Mouse (Mus musculus) CH12.LX (cell line): Measurements from ENCODE around the gene Arrdc3. TPM values are rescaled to one million over a fixed set of nuclear protein-coding genes. Genes with fewer than 3 reads are reported as not detected.

Experiments
- DNase-seq: peaks from one replicate; pipeline ENCODE4 v3.0.0-alpha.2; 2013; ENCODE audit errors: extremely low read depth
- H3K27ac ChIP-seq: 2 replicates; pipeline ENCODE4 v1.5.1; 2012; ENCODE audit warnings: low read depth, mild to moderate bottlenecking, control low read depth, moderate library complexity; ENCODE audit not compliant: insufficient read depth
- H3K27me3 ChIP-seq: replicated peaks from 2 replicates; pipeline ENCODE3; 2012; ENCODE audit warnings: inconsistent platforms
- H3K36me3 ChIP-seq, 2 experiments: replicated peaks in 1 of 2; 2 replicates each; pipeline versions ENCODE3 to v1.6.1; 2012; ENCODE audit warnings: inconsistent platforms in 1 of 2, low read length in 1 of 2, mild to moderate bottlenecking in 1 of 2, mixed read lengths in 1 of 2, moderate library complexity in 1 of 2; ENCODE audit not compliant: control insufficient read depth in 1 of 2, insufficient read depth in 1 of 2
- H3K4me1 ChIP-seq, 2 experiments: 2 replicates each; pipeline ENCODE4 v1.6.1; 2012; ENCODE audit warnings: inconsistent platforms in 1 of 2, moderate library complexity in 1 of 2; ENCODE audit not compliant: insufficient read depth in 2 of 2, control insufficient read depth in 1 of 2
- H3K4me2 ChIP-seq: 2 replicates; pipeline ENCODE4 v1.6.1; 2012; ENCODE audit warnings: low read depth, mild to moderate bottlenecking, control low read depth; ENCODE audit not compliant: poor library complexity, insufficient read depth, severe bottlenecking
- H3K4me3 ChIP-seq, 3 experiments: fragments of 150-350 bp in 1 of 3; sonication (generic) in 1 of 3; replicated peaks in 1 of 3; 2 replicates each; pipeline versions ENCODE3 to v1.5.1; 2011 to 2012; ENCODE audit warnings: low read depth in 2 of 3, low read length in 2 of 3, mild to moderate bottlenecking in 2 of 3, moderate library complexity in 2 of 3, control low read depth in 1 of 3, improper control_type of control experiment in 1 of 3, inconsistent platforms in 1 of 3, mixed read lengths in 1 of 3; ENCODE audit not compliant: poor library complexity in 1 of 3
- H3K79me2 ChIP-seq: replicated peaks from 2 replicates; pipeline ENCODE4 v1.6.1; 2012; ENCODE audit warnings: mild to moderate bottlenecking, moderate library complexity; ENCODE audit not compliant: control insufficient read depth, poor library complexity, insufficient read depth, severe bottlenecking; ENCODE audit errors: extremely low read depth
- H3K9ac ChIP-seq: 2 replicates; pipeline ENCODE4 v1.6.1; 2012; ENCODE audit warnings: low read depth, mild to moderate bottlenecking, control low read depth, moderate library complexity; ENCODE audit not compliant: insufficient read depth
- H3K9me3 ChIP-seq: replicated peaks from 2 replicates; pipeline ENCODE3; 2012; ENCODE audit warnings: low read length, inconsistent platforms, mixed read lengths
- BHLHE40 ChIP-seq: IDR thresholded peaks from 2 replicates; pipeline ENCODE4 v1.6.1; 2011; ENCODE audit warnings: mild to moderate bottlenecking, low read depth, low read length, improper control_type of control experiment
- CHD2 ChIP-seq: IDR thresholded peaks from 2 replicates; pipeline ENCODE4 v1.6.1; 2011; ENCODE audit warnings: low read length, improper control_type of control experiment
- ELF1 ChIP-seq: IDR thresholded peaks from 2 replicates; pipeline ENCODE4 v1.6.1; 2014; ENCODE audit warnings: low read depth, mild to moderate bottlenecking, inconsistent platforms, low read length, improper control_type of control experiment
- EP300 ChIP-seq: IDR thresholded peaks from 2 replicates; pipeline ENCODE4 v1.6.1; 2011; ENCODE audit warnings: low read length, improper control_type of control experiment
- ETS1 ChIP-seq: conservative IDR thresholded peaks from 2 replicates; pipeline ENCODE4 v1.6.1; 2012; ENCODE audit warnings: low read depth, mild to moderate bottlenecking, inconsistent platforms, low read length, improper control_type of control experiment, moderate library complexity
- KAT2A ChIP-seq: IDR thresholded peaks from 2 replicates; pipeline ENCODE4 v1.6.1; 2012; ENCODE audit warnings: low read length, improper control_type of control experiment, inconsistent platforms; ENCODE audit not compliant: insufficient replicate concordance
- MEF2A ChIP-seq: IDR thresholded peaks from 2 replicates; pipeline ENCODE4 v1.6.1; 2014; ENCODE audit warnings: low read depth, mild to moderate bottlenecking, inconsistent platforms, low read length, improper control_type of control experiment, borderline replicate concordance
- MXI1 ChIP-seq: IDR thresholded peaks from 2 replicates; pipeline ENCODE4 v1.6.1; 2011; ENCODE audit warnings: mild to moderate bottlenecking, low read depth, low read length, improper control_type of control experiment
- POLR2A ChIP-seq: IDR thresholded peaks from 2 replicates; pipeline ENCODE4 v1.6.1; 2011; ENCODE audit warnings: low read depth, mild to moderate bottlenecking, improper control_type of control experiment, low read length
- RAD21 ChIP-seq: IDR thresholded peaks from 2 replicates; pipeline ENCODE4 v1.6.1; 2011; ENCODE audit warnings: low read depth, mild to moderate bottlenecking, low read length, improper control_type of control experiment, moderate library complexity
- RCOR1 ChIP-seq: conservative IDR thresholded peaks from 2 replicates; pipeline ENCODE4 v1.6.1; 2012; ENCODE audit warnings: low read depth, mild to moderate bottlenecking, inconsistent platforms, low read length, improper control_type of control experiment
- SIN3A ChIP-seq: IDR thresholded peaks from 2 replicates; pipeline ENCODE4 v1.6.1; 2012; ENCODE audit warnings: low read length, improper control_type of control experiment, inconsistent platforms
- TBP ChIP-seq: conservative IDR thresholded peaks from 2 replicates; pipeline ENCODE4 v1.6.1; 2011; ENCODE audit warnings: low read depth, low read length, improper control_type of control experiment
- TCF12 ChIP-seq: IDR thresholded peaks from 2 replicates; pipeline ENCODE4 v1.6.1; 2014; ENCODE audit warnings: low read depth, mild to moderate bottlenecking, inconsistent platforms, low read length, improper control_type of control experiment
- USF1 ChIP-seq: IDR thresholded peaks from 2 replicates; pipeline ENCODE4 v1.6.1; 2014; ENCODE audit warnings: low read depth, mild to moderate bottlenecking, inconsistent platforms, low read length, improper control_type of control experiment
- dilution Hi-C: fragments of 300-500 bp; cut with MboI; formaldehyde crosslinking; loops from 2 replicates; pipeline ENCODE4 v1.14.3; 2020; ENCODE audit warnings: low sequenced_read_pairs; ENCODE audit not compliant: extremely low pct_unique_long_range_greater_than_20kb, extremely low pct_ligation_motif_present
- in situ Hi-C: fragments of 300-500 bp; cut with MboI; formaldehyde crosslinking; loops from 3 replicates; pipeline ENCODE4 v1.14.3; 2019; ENCODE audit warnings: low sequenced_read_pairs, low pct_ligation_motif_present, low pct_unique_long_range_greater_than_20kb, mixed read lengths
- polyA plus RNA-seq: library from polyadenylated mRNA; unstranded; fragments of >175 nt; gene quantifications from 2 replicates; pipeline ENCODE4 v1.2.1, GENCODE M21; 2012; ENCODE audit warnings: low read depth; ENCODE audit not compliant: insufficient read length
- total RNA-seq, 2 experiments: library from RNA; depleted of rRNA; stranded (reverse); fragments of 300-350 nt in 1 of 2; fragments of >200 nt in 1 of 2; gene quantifications; 2 replicates each; pipeline ENCODE4 v1.2.3; 2012 to 2014

Gene Arrdc3
- total and polyA plus RNA-seq, 3 experiments, result 3.8 to 11.7 (median 5.6) TPM

- H3K27ac ChIP-seq, result no peak overlapping the region
- in situ Hi-C loops, result no loop called here
- H3K9ac ChIP-seq, result no peak overlapping the region
- no peaks in the 10 kb centered on the region for H3K27me3 ChIP-seq
- H3K9me3 ChIP-seq, result no peaks in the 10 kb centered on the region
- dilution Hi-C loops, result no loop called here
- H3K4me1 ChIP-seq, result peaks cover 26 to 40% of the 10 kb centered on the region in 2 experiments
- DNase-seq, result no peak
- TF ChIP-seq USF1 (no peak), KAT2A (no peak), EP300 (no peak), BHLHE40 (0 out of 2 replicates have a peak, but pooled peaks have one; percentile 15), ETS1 (no peak), ELF1 (no peak)
- H3K4me3 ChIP-seq, result no peak overlapping the region
- no peaks in the 10 kb centered on the region for H3K36me3 ChIP-seq
- H3K79me2 ChIP-seq, result no peaks in the 10 kb centered on the region
- H3K4me2 ChIP-seq, result no peak overlapping the region
These were observed 56.0 kb downstream of the Arrdc3 start for GRCm38 (mm10) chr13:80939228-80939627.

DNA sequence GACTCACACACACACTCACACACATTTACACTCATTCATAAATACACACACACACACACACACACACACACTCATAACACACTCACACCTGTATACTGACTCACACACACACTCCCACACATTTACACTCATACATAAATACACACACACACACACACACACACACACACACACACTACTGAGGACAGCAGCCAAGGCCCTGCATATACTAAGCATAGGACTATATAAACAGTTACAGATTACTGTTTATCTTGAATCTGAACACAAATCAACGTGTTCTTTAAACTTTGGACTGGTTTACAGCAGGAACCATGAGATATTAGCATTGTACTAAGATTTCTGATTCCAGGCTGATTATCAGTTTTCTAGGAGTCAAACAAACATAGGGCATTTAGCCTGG lies 56.7 kb downstream of the Arrdc3 start:
- Histone ChIP-seq H3K36me3 (no peaks in the 10 kb centered on the region), H3K9me3 (no peaks in the 10 kb centered on the region), H3K4me3 (no peak overlapping the region), H3K79me2 (no peaks in the 10 kb centered on the region), H3K9ac (no peak overlapping the region), H3K4me1 (peaks cover 26 to 40% of the 10 kb centered on the region in 2 experiments), H3K27me3 (no peaks in the 10 kb centered on the region), H3K4me2 (no peak overlapping the region), H3K27ac (no peak overlapping the region)
- in situ Hi-C loops (no loop called here), dilution Hi-C loops (no loop called here)
- no peak for DNase-seq
- TF ChIP-seq KAT2A (no peak), TCF12 (no peak), TBP (no peak), POLR2A (no peak), CHD2 (no peak), BHLHE40 (no peak), MEF2A (no peak), MXI1 (no peak), EP300 (no peak), RAD21 (no peak), SIN3A (no peak), RCOR1 (no peak), USF1 (no peak)

DNA sequence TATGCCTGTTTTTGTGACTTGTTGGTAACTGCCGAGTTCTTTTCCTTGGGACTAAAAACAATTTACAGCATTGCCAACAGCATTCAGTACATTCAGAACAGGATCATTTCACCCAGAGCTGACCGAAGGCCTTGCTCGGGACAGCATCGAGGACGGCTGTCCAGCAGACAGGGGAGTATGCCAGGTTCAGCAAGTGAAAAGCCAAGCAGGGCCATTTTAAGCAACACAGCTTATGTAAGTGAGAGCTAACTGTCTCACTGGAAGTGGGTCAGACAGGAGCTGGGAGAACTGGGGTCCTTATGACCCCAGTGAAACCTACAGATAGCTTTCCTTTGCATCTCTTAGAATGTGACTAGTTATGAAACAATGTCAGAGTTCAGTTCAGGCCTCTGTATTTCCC lies 57.2 kb downstream of the Arrdc3 start:
- Histone ChIP-seq H3K4me3 (no peak overlapping the region), H3K36me3 (no peaks in the 10 kb centered on the region), H3K4me2 (peak overlapping the region; percentile 8; the same call in 1 of the 2 replicates), H3K27ac (no peak overlapping the region), H3K27me3 (no peaks in the 10 kb centered on the region), H3K9me3 (no peaks in the 10 kb centered on the region), H3K9ac (no peak overlapping the region), H3K79me2 (no peaks in the 10 kb centered on the region), H3K4me1 (peaks cover 24 to 36% of the 10 kb centered on the region in 2 experiments)
- in situ Hi-C loops (no loop called here), dilution Hi-C loops (no loop called here)
- TF ChIP-seq ELF1 (no peak), TBP (0 out of 2 replicates have a peak, but pooled peaks have one; percentile 4)
- DNase-seq, result no peak
